Mouse (Mus musculus) left cerebral cortex, postnatal 25 days (tissue): ENCODE results near the gene St3gal5. TPM values are rescaled to one million over a fixed set of nuclear protein-coding genes. Genes with fewer than 3 reads are reported as not detected.

Experiments
- DNase-seq, 2 experiments: peaks; one replicate each; pipeline ENCODE4 v3.0.0; 2022; ENCODE audit warnings: low spot score in 2 of 2, mixed read lengths in 1 of 2
- intact Hi-C: fragments of 180-260 bp; cut with DNase I; formaldehyde crosslinking; loops from one replicate; pipeline ENCODE4 v1.15.1; 2025
- total RNA-seq, 2 experiments: library from RNA; stranded (reverse); gene quantifications; 2 replicates each; pipeline ENCODE4 v1.2.3; 2021

The St3gal5 gene
- total RNA-seq, 2 experiments from 2014 or later, result 159 TPM

GRCm38 (mm10) chr6:72093121-72093520, 4.3 kb upstream of the St3gal5 start:
- intact Hi-C loops, result no loop called here
- no peak for DNase-seq

GRCm38 (mm10) chr6:72096217-72096616, 1.2 kb upstream of the St3gal5 start:
- DNase-seq, result no peak
- intact Hi-C loops, result loop anchor here (2.0 to 5.0 kb wide), 3 partner anchors 77 to 169 kb away; no protein-coding TSS in a partner anchor

- intact Hi-C loops, result loop anchor here (1.0 to 5.0 kb wide), 4 partner anchors 78 to 169 kb away; no protein-coding TSS in a partner anchor
- DNase-seq, result no peak
Observed at GRCm38 (mm10) chr6:72096669-72097068, 723 bp upstream of the St3gal5 start.

GRCm38 (mm10) chr6:72098021-72098655, 746 bp downstream of the St3gal5 start:
- DNase-seq, result no peak
- intact Hi-C loops, result loop anchor here (2.0 to 5.0 kb wide), 3 partner anchors 15 to 171 kb away; no protein-coding TSS in a partner anchor

GRCm38 (mm10) chr6:72098691-72099090, 1.3 kb downstream of the St3gal5 start:
- intact Hi-C loops, result loop anchor here (2.0 to 5.0 kb wide), 3 partner anchors 14 to 171 kb away; no protein-coding TSS in a partner anchor
- DNase-seq, result peak in 1 of 2 experiments; percentile 59

GRCm38 (mm10) chr6:72099281-72099680, 1.9 kb downstream of the St3gal5 start:
- intact Hi-C loops, result loop anchor here (2.0 to 5.0 kb wide), 3 partner anchors 14 to 172 kb away; no protein-coding TSS in a partner anchor

GRCm38 (mm10) chr6:72100171-72100570, 2.8 kb downstream of the St3gal5 start:
- DNase-seq, result peak in 1 of 2 experiments; percentile 89
- intact Hi-C loops, result no loop called here

More at GRCm38 (mm10) chr6:72099281-72099680, 1.9 kb downstream of the St3gal5 start:
- DNase-seq, result peak in 1 of 2 experiments; percentile 28

GRCm38 (mm10) chr6:72100939-72101338, 3.5 kb downstream of the St3gal5 start:
- intact Hi-C loops, result no loop called here
- no peak for DNase-seq

- intact Hi-C loops, result no loop called here
- no peak for DNase-seq
Observed at GRCm38 (mm10) chr6:72101386-72101785, 4.0 kb downstream of the St3gal5 start.

GRCm38 (mm10) chr6:72102066-72102465, 4.7 kb downstream of the St3gal5 start:
- DNase-seq, result no peak
- intact Hi-C loops, result no loop called here

- intact Hi-C loops, result no loop called here
- no peak for DNase-seq
Observed at GRCm38 (mm10) chr6:72104534-72104933, 7.1 kb downstream of the St3gal5 start.

- intact Hi-C loops, result no loop called here
- peak in 1 of 2 experiments; percentile 64 for DNase-seq
Observed at GRCm38 (mm10) chr6:72108941-72109892, 11.8 kb downstream of the St3gal5 start.

- intact Hi-C loops, result no loop called here
Observed at GRCm38 (mm10) chr6:72110577-72110976, 13.2 kb downstream of the St3gal5 start.

GRCm38 (mm10) chr6:72112575-72112974, 15.2 kb downstream of the St3gal5 start:
- intact Hi-C loops, result loop anchor here (2.0 kb wide), 1 partner anchor 14 kb away; no protein-coding TSS in a partner anchor
- peak in 1 of 2 experiments; percentile 83 for DNase-seq

More at GRCm38 (mm10) chr6:72110577-72110976, 13.2 kb downstream of the St3gal5 start:
- no peak for DNase-seq

- intact Hi-C loops, result loop anchor here (2.0 kb wide), 1 partner anchor 14 kb away; no protein-coding TSS in a partner anchor
- DNase-seq, result no peak
Observed at GRCm38 (mm10) chr6:72113093-72113702, 15.8 kb downstream of the St3gal5 start.

- intact Hi-C loops, result no loop called here
- DNase-seq, result no peak
Observed at GRCm38 (mm10) chr6:72114902-72115301, 17.5 kb downstream of the St3gal5 start.

GRCm38 (mm10) chr6:72117322-72117968, 20.1 kb downstream of the St3gal5 start:
- DNase-seq, result no peak
- intact Hi-C loops, result no loop called here

- DNase-seq, result no peak
- intact Hi-C loops, result no loop called here
Observed at GRCm38 (mm10) chr6:72119870-72120269, 22.5 kb downstream of the St3gal5 start.

GRCm38 (mm10) chr6:72121301-72121700, 23.9 kb downstream of the St3gal5 start:
- DNase-seq, result no peak
- intact Hi-C loops, result no loop called here
